Mouse (Mus musculus) retina, postnatal 7 days (tissue): ENCODE data around the gene Exoc3.
A peak's percentile ranks its signal among the peaks of the same experiment; 100 is the strongest.

Source experiments
- DNase-seq: peaks from one replicate; pipeline ENCODE4 v3.0.0-alpha.2; 2012; ENCODE audit warnings: low read depth, low spot score

Exoc3 gene

GRCm38 (mm10) chr13:74208317-74208985 is at the start of gene Exoc3:
Gene Exoc3, minus strand, starts transcription at chr13:74208732.
- DNase-seq, result peak; percentile 84

- DNase-seq, result no peak
Measured at GRCm38 (mm10) chr13:74246494-74246893, 38.0 kb upstream of the Exoc3 start.

GRCm38 (mm10) chr13:74245899-74246231 is 37.3 kb upstream of the Exoc3 start:
- DNase-seq, result no peak

- peak; percentile 35 for DNase-seq
Measured at GRCm38 (mm10) chr13:74245214-74245898, 36.8 kb upstream of the Exoc3 start.

GRCm38 (mm10) chr13:74237574-74237973 is 29.0 kb upstream of the Exoc3 start:
- no peak for DNase-seq

- no peak for DNase-seq
Measured at GRCm38 (mm10) chr13:74220659-74221058, 12.1 kb upstream of the Exoc3 start.

GRCm38 (mm10) chr13:74218441-74218840 is 9.9 kb upstream of the Exoc3 start:
- no peak for DNase-seq

GRCm38 (mm10) chr13:74208986-74209345 is 434 bp upstream of the Exoc3 start:
- no peak for DNase-seq

- no peak for DNase-seq
Measured at GRCm38 (mm10) chr13:74196451-74196850, 12.1 kb downstream of the Exoc3 start.

GRCm38 (mm10) chr13:74192613-74193012 is 15.9 kb downstream of the Exoc3 start:
- peak; percentile 27 for DNase-seq

- DNase-seq, result no peak
Measured at GRCm38 (mm10) chr13:74183011-74183695, 25.4 kb downstream of the Exoc3 start.

GRCm38 (mm10) chr13:74172036-74172435 is 36.5 kb downstream of the Exoc3 start:
- DNase-seq, result no peak

GRCm38 (mm10) chr13:74169446-74170164 is 38.9 kb downstream of the Exoc3 start:
- DNase-seq, result no peak

- DNase-seq, result no peak
Measured at GRCm38 (mm10) chr13:74167492-74167891, 41.0 kb downstream of the Exoc3 start.

- no peak for DNase-seq
Measured at GRCm38 (mm10) chr13:74167057-74167413, 41.5 kb downstream of the Exoc3 start.

GRCm38 (mm10) chr13:74166348-74167056 is 42.0 kb downstream of the Exoc3 start:
- peak; percentile 24 for DNase-seq

- no peak for DNase-seq
Measured at GRCm38 (mm10) chr13:74147327-74147726, 61.2 kb downstream of the Exoc3 start.

GRCm38 (mm10) chr13:74145983-74146622 is 62.4 kb downstream of the Exoc3 start:
- no peak for DNase-seq

GRCm38 (mm10) chr13:74144120-74144884 is 64.2 kb downstream of the Exoc3 start:
- no peak for DNase-seq

- DNase-seq, result no peak
Measured at GRCm38 (mm10) chr13:74143282-74143681, 65.2 kb downstream of the Exoc3 start.
